Mouse (Mus musculus): Measurements from ENCODE around the gene Usp6nl.

DNA sequence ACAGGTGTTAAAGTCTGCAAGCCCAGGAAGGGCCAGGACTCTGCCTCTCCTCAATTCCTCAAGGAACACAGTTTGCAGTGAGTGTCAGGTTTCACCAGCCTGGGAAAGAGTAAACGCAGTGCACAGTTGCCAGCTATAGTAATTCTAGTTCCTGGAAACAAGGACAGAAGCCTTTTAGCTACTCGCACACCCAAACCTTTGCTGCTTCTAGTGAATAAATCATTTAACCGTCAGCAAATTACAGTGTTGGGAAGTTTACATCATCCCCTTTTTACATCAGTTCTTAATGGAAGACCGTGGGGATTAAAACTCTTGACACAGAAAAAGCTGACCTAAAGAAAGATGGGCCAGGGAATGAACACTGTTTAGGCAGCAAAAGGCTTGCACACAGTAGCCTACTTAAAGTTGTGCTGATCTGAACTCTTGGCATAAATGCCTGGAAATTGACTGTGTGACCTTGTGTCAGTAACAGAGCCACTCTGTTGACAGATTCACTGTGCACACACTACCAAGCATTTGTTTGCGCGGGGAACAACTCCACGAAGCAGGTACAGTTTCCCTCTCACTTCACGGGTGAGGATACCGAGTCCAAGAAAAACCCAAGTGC is 595 bp upstream of the Usp6nl start:
- TF ChIP-seq CTCF (IDR thresholded peaks at IDR 0.05; ENCODE audit: low read depth) (no peak), EP300 (IDR thresholded peaks at IDR 0.05; ENCODE audit: low read depth) (no peak)
